Mouse (Mus musculus): ENCODE results near the gene Alpi. TPM values are rescaled to one million over a fixed set of nuclear protein-coding genes. Genes with fewer than 3 reads are reported as not detected.

The Alpi gene
- under 1 TPM in 1 of 2 experiments, not detected in 1; 0.14 TPM for total RNA-seq (2021)
- long read RNA-seq, experiment 1: 0 reads
- long read RNA-seq, experiment 2: 0 reads

DNA sequence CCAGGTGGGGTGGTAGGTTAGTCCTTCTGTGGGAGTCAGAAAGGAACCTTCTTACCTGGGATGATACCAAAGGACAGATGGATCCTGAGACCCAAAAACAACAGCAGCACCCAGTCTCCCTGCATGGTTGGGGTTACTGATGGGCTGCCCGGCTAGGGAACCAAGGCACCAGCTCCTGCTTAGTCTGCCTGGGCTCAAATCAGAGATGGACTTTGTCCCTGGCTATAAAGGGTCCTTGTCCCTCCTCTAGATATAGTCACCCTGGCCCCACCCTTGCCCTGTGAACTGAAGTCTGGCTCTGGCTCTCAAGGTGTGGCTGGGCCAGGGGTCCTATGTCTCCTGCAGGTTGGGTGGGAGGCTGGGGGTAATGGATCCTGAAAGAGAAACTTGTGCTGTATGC, at the start of gene Alpi:
TSS of gene Alpi (minus strand) at position 196 of the 400 bp plus-strand sequence.
- no peak for DNase-seq (ENCODE audit: low spot score in 2 of 2)

DNA sequence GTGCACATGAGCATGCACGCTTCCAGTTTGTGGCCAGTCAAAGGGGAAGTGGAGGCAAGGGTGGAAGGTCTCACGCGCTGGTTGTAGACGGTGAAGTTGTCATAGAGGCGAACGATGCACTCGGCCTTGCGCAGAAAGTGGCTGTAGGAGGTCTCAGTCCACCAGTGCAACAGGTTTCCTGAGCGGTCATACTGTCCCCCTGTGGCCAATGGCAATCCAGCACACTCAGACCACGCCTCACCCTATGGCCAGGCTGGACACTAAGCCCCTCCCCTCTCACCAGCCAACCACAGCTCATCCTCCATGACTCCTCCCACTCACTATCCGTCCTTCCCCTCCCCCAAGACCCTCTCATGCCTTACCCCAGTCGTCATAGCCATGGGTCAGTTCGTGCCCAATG, 48.0 kb upstream of the Alpi start:
- no peak for DNase-seq (ENCODE audit: low spot score in 2 of 2)

DNA sequence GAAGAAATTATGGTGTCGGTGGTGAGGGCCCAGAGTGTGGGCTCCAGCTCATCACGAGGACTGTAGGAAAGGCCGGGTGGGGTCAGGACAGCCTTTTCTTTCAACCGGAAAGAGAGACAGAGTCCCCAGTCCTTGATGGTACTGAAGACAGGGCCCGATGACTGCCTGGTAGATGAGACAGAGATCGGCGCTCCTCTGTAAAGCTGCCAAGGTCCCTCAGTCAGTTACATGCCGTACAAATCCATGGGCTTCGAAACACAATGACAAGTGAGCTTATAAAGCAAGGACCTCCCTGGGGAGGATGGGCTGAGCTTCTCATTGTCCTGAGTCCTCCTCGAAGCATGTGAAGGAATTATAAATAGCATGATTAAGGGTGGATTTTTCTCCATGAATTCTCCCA, 41.7 kb upstream of the Alpi start:
- DNase-seq (ENCODE audit: low spot score in 2 of 2): no peak

DNA sequence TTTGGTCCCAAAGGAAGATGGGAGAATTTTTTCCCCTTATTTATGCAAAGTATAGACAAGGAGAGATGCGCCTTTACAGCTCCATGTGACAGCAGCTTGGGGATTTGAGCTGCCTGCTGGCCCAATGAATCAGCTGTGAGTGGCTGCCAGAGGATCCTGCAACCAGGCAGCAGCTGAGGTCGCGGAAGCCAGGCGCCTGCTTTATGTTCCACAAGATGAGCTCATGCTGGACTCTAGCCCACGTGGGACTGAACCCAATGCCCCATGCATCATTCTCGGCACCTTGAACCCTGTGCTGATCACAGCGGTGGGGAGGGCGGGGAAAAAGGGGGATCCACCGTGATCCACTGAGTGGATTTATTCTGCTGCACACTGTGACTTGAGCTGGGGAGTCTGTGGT, 41.0 kb upstream of the Alpi start:
- DNase-seq (ENCODE audit: low spot score in 2 of 2): peak; percentile 19 to 34

DNA sequence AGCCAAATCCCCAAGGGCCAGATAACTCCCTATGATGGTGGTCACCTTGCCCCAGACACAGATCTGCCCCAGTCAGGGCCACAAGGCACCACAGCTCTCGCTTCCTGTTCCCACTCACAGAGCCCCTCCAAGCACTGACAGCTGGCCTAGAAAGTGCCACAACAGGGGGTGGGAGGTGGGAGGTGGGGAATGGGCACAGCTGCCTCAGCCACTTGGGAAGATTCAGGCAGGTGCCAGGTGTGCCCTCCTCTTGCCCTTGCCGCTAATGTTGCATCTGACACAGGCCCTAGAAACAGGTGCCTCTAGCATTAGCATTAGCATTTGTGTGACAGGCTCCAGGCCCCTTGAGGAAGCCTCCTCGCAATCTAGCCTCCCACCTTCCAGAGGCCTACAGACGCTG, 40.1 kb upstream of the Alpi start:
- no peak for DNase-seq (ENCODE audit: low spot score in 2 of 2)

DNA sequence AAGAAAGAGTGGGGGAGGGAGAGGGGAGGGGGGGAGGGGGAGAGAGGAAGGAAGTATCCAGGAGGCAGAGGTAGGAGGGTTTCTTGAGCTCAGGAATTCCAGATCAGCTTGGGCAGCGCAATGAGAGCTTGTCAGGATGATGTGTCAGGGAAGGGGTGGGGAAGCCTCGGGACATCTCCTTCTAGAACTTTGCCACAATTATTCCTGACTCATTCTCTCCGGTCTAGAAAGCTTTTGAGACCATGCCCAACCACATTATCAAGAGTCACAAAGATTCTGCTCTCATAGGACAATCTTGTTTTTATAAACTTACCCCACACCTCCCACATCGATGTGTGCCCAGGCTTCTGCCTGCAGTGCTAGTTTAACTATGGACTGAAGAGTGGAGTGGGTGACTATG, 30.4 kb upstream of the Alpi start:
- no peak for DNase-seq (ENCODE audit: low spot score in 2 of 2)

DNA sequence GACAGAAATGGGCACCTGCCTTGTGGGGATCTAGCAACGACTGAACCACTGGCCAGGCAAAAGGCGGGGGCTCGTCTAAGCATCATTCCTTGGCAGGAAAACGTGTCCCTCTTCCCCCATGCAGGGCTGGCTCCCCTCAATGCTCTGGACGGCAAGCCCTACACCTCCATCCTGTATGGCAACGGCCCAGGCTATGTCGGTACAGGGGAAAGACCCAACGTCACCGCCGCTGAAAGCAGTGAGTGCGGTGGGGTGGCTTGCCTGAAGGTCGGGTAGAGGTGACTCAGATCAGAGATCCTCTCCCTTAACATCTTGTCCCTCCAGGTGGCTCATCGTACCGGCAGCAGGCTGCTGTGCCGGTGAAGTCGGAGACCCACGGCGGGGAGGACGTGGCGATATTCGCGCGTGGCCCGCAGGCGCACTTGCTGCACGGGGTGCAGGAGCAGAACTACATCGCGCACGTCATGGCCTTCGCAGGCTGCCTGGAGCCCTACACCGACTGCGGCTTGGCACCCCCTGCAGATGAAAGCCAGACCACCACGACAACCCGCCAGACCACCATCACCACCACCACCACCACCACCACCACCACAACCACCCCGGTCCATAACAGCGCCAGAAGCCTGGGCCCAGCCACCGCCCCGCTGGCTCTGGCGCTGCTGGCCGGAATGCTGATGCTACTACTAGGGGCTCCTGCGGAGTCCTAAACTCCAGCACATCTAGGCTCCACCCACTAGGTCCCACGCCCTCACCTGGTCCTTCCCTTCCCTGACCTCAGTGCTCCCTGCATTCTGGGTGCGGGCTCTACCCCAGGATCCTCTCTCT, 26.0 kb upstream of the Alpi start:
- peak; percentile 17 to 21 for DNase-seq (ENCODE audit: low spot score in 2 of 2)

DNA sequence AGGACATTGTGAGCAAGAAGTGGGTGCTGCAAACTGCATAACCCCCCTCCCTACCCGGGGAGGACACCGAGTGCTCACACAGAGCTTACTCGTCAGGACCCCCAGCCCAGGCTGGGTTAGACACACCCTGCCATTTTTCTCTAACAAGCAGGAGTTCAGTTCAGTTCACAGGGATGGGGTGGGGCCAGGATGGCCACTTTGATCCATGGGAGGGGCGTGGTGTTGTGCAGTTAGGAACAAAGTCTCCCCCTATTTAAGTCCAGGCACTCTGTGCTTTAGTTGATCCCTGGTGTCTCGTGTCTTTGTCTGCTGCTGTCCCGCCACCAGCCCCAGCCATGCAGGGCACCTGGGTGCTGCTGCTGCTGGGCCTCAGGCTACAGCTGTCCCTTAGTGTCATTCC, 23.3 kb upstream of the Alpi start, which contains the start of gene Akp3:
TSS of gene Akp3 (plus strand) at position 301 of the 400 bp plus-strand sequence.
- no peak for DNase-seq (ENCODE audit: low spot score in 2 of 2)

DNA sequence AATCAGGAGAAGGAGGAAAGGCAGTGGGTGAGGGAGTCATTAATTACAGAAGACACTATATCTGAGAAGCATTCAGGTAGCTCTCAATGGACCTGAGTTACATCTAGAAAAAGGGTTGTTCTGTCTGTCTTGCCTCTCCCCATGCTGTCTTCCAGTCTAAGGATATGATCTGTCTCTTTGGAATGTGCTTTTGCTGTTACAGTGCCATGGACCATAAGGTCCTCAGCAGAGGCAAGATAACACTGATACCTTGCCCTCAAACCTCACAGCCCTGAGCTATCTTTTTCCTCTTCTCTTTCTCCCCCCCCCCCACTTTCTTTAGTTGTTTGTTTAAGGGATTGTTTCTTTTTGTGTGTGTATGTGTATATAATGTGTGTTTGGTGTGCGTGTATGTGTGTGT, 13.4 kb upstream of the Alpi start:
- no peak for DNase-seq (ENCODE audit: low spot score in 2 of 2)

DNA sequence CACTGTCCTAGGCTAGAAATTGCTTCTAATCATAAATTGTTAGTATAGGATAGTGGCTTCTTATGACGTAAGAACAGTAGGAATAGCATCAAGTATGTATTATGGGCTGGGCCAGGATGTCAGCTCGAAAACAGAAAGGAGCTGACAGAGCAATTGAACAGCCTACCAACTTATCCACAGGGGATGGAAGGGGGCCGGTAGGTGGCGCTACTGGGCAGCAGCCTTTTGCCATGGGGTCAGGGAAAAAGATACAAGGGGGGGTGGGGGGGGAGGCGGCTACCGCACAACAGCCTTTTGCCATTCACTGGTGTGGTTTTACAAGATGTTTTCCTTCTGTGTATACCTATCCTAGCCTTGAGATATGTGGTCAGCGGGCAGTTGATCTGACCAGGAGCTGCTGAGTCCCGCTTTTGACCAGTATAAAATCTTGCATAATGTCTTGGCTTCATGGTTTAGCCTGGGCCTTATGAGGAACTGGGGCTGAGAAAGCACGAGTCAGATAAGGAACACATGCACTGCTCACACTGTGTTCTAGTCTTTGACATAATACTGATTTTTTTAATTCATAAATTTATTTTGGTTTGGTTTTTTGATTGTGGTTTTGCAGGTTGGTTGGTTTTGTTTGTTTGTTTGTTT, 10.4 kb upstream of the Alpi start:
- peak in 1 of 2 experiments; percentile 7 for DNase-seq (ENCODE audit: low spot score in 2 of 2)

DNA sequence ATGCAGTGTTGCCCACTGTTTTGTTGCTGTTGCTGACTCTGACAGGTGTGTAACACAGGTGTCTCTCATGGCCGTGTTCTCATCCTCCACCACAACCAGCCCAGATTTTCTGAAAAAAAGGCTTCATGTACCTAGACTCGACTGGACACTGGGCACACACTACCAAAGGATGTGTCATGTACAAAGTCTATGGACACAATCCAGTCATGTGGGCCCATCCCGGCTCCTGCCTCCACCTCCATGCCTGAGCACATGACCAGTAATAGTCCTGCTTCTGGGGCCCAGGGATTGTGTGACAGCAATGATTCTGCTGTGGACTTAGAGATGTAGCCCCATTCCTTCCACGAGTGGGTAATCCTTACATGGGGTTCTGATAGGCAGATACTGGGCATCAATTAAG, 7.2 kb upstream of the Alpi start:
- no peak for DNase-seq (ENCODE audit: low spot score in 2 of 2)

DNA sequence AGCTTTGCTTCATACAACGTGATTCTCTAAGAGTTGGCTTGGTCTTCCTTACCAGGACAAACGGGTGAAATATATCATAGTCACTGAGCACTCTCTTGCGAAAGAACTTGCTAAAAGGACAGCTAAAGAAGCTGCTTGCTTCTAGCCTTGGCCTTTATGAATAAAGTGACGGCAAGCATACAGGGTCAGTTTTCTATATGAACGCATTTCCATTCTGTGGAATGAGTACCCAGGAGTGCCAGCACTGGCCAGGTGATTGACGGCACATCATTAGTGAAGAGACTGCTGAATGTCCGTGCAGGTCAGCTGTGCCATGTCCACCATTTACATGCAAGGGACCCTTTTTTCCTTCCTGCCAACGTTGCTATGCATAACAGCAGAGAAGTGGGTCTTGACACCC, 5.1 kb upstream of the Alpi start:
- no peak for DNase-seq (ENCODE audit: low spot score in 2 of 2)

DNA sequence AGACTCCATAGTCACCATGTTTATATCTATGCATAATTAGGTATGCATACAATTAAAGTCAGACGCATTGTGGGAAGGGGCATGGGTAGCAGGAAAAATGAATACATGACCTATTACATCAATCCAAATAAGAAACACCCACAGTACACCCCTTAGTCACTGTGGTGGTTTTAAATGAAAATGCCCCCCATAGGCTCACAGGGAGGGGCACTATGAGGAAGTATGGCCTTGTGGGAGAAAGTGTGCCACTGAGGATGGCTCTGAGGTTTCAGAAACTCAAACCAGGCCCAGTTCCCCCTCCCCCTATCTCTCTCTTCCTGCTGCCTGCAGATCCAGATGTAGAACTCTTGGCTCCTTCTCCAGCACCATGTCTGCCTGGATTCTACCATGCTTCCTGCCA, 2.5 kb upstream of the Alpi start:
- DNase-seq (ENCODE audit: low spot score in 2 of 2): no peak

DNA sequence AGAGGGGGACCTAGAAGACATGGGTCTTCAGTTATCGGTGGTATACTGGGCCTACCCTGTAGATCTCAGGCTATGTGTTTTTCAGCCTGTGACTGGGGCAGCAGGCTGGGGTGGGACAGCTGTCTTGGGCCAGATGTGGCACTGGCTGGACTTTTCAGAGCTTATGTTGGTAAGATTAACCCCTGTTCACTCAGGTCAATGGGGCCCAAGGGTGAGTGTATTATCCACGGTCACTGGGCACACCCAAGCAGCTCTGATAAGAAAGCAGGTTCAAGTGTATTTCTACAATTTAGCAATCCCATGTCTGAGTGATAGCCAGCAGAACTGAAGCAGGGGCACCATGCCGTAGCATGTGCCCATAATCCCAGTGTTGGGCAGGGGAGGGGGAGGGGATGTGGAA, 708 bp upstream of the Alpi start:
- no peak for DNase-seq (ENCODE audit: low spot score in 2 of 2)

DNA sequence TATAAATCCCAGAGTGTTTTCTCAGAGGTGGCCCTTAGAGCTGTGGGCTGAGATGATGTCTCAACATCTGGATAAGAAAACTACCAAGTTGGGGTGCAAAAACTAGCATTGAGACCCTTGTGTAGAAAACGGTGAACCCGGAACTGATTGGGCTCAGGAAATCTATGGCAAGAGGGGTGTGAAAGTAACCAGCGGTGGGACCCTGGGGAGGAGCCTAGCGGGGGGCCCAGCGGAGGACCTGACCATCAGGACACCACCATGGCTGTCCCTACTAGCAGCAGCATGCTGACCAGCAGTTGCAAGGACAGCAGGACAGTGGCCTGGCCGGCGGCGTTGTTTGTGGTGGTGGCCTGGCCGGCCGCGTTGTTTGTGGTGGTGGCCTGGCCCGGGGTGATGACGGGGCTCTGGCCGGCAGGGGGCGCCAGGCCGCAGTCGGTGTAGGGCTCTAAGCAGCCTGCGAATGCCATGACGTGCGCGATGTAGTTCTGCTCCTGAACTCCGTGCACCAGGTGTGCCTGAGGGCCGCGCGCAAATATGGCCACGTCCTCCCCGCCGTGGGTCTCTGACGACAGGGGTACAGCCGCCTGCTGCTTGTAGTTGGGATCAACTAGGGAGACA, 2.9 kb downstream of the Alpi start:
- peak; percentile 15 to 20 for DNase-seq (ENCODE audit: low spot score in 2 of 2)

DNA sequence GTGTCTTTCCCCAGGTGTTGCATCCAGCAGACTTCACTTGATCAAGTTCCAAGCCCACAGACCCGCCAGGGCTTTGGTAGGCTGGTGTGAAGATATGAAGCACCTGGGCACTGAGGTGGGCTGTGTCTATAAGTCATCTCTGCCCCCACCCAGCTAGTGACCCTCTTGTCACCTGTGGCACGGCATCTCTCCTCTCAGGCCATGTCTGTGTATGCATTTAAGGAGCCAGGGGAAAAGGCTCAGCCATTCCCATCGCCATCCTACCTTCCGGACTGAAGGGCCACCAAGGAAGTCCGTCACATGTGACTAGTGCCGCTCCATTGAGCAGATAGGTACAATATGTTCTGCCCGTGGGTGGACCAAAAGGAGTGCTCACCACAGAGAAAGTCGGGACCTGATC, 5.8 kb downstream of the Alpi start:
- no peak for DNase-seq (ENCODE audit: low spot score in 2 of 2)

DNA sequence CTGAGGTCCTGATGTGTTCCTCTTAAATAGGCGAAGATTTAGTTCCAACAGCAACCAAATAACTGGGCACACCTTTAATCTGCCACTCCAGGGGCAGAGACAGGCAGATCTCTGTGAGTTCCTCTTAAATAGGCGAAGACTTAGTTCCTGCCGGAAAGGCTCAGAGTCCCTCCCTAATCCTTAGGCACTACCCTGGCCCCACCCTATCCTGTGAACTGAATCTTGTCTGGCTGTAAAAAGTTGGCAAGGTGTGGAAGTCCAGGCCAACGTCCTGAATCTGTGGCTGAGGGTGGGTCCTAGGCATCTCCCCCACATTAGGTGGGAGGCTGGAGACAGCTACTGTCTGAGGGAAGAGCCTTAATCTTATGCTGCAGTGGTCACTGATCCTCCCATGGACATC, 11.6 kb downstream of the Alpi start, which contains the start of gene Alppl2:
TSS of gene Alppl2 (minus strand) at position 101 of the 400 bp plus-strand sequence.
- no peak for DNase-seq (ENCODE audit: low spot score in 2 of 2)

DNA sequence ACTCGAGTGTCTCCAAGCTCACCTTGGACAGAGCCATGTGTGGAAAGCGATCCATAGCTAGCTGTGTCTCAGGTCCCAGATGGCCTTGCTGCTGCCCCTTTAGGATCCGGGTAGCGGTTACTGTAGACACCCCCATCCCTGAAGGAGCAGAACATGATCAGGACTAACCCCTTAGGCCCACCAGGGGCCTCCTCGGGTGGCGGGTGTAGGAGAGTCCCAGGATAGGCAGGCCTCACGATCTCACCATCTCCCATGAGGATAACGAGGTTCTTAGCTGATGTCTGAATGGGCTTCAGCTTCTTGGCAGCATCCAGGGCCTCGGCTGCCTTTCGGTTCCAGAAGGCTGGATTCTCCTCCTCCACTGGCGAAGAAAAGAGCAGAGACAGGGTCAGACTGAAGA, 12.2 kb downstream of the Alpi start:
- no peak for DNase-seq (ENCODE audit: low spot score in 2 of 2)

DNA sequence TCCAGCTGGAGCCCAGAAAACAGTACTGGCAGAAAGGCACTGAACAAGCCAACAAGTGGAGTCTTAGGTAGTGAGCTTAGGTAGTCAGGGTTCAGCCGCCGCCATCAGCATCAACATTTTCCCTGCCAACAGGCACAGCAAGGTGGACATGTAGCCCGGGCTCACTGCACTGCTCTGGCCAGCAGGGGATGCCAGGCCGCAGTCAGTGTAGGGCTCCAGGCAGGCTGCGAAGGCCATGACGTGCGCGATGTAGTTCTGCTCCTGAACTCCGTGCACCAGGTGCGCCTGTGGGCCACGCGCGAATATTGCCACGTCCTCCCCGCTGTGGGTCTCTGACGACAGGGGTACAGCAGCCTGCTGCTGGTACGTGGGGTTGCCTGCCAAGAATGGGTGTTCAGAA, 14.4 kb downstream of the Alpi start:
- DNase-seq (ENCODE audit: low spot score in 2 of 2): no peak

DNA sequence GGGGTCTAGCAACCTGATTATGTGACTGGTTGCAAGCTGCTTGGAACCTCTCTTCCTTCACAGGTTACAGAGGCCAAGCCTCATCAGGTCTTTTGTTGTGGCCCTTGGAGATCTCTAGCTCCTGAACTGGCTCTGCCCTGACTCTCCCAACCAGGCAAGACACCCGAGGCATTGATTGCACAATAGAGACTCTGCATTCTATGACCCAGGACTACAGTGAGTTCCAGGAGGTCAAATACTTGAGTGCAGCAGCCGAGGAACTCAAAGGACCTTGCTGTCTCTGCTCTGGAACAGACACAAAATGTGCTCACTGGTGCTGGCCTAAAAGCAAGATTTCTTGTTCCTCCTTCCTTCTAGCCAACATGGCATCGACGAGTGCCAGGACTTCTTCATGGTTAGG, 15.2 kb downstream of the Alpi start:
- DNase-seq (ENCODE audit: low spot score in 2 of 2): no peak

DNA sequence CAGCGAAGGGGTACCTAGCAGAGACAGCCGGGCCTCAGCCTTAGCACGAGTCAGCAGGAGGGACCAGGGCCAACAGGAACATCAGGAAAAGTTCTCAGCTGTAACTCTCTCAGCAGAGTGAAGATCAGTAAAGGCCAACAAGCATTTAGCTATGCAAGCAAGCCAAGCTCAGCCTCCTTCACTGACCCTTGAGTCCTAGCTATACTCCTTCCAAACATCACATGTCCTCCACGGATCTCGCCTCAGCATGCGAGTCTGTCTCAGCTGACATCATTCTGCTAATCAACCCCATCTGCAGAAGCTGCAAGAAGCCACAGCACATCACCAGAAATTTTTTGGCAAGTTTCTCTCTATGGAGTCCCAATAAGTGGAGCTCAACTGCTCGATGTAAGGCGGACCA, 27.6 kb downstream of the Alpi start:
- no peak for DNase-seq (ENCODE audit: low spot score in 2 of 2)

DNA sequence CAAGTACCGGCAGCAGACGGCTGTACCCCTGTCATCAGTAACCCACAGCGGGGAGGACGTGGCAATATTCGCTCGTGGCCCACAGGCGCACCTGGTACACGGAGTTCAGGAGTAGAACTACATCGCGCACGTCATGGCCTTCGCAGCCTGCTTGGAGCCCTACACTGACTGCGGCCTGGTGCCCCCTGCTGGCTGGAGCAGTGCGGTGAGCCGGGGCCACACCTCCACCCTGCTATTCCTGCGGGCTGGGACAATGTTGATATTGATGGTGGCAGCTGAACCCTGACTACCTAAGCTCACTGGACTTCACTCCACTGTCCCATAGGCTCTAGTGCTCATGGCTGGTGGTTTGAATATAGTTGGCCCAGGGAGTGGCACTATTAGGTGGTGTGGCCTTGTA, 30.7 kb downstream of the Alpi start:
- no peak for DNase-seq (ENCODE audit: low spot score in 2 of 2)
